Mouse (Mus musculus) forebrain, embryonic 11.5 days (tissue): Measurements from ENCODE around the gene Hepacam2. TPM values are rescaled to one million over a fixed set of nuclear protein-coding genes. Genes with fewer than 3 reads are reported as not detected.

Experiments used
- ATAC-seq: fragments of 200-750 bp; cut with Nextera tagmentation; replicated peaks from 2 replicates; pipeline ENCODE4 v1.8.0; 2017; ENCODE audit warnings: moderate TSS enrichment; ENCODE audit not compliant: low FRiP score
- DNase-seq: peaks from one replicate; pipeline ENCODE4 v3.0.0-alpha.2; 2017; ENCODE audit warnings: low spot score
- H3K27ac ChIP-seq: fragments of 300-500 bp; sonication (generic); 2 replicates; pipeline ENCODE4 v1.5.1; 2014; ENCODE audit warnings: low read depth, low read length
- H3K27me3 ChIP-seq: fragments of 300-500 bp; sonication (generic); 2 replicates; pipeline ENCODE4 v1.6.1; 2014; ENCODE audit warnings: mild to moderate bottlenecking, low read length, mixed read lengths; ENCODE audit not compliant: control insufficient read depth, insufficient read depth
- H3K36me3 ChIP-seq: fragments of 300-500 bp; sonication (generic); 2 replicates; pipeline ENCODE4 v1.6.1; 2014; ENCODE audit warnings: mild to moderate bottlenecking, low read length, moderate library complexity, mixed read lengths; ENCODE audit not compliant: control insufficient read depth, insufficient read depth
- H3K4me1 ChIP-seq: fragments of 300-500 bp; sonication (generic); replicated peaks from 2 replicates; pipeline ENCODE4 v1.6.1; 2014; ENCODE audit warnings: low read length, mixed read lengths; ENCODE audit not compliant: control insufficient read depth, insufficient read depth
- H3K4me2 ChIP-seq: fragments of 300-500 bp; sonication (generic); 2 replicates; pipeline ENCODE4 v1.6.1; 2014; ENCODE audit warnings: low read depth, mild to moderate bottlenecking, low read length, moderate library complexity, mixed read lengths; ENCODE audit not compliant: severe bottlenecking
- H3K4me3 ChIP-seq: fragments of 300-500 bp; sonication (generic); 2 replicates; pipeline ENCODE4 v1.5.1; 2014; ENCODE audit warnings: low read depth, low read length
- H3K9ac ChIP-seq: fragments of 300-500 bp; sonication (generic); 2 replicates; pipeline ENCODE4 v1.6.1; 2014; ENCODE audit warnings: low read length
- H3K9me3 ChIP-seq: fragments of 300-500 bp; sonication (generic); 2 replicates; pipeline ENCODE4 v1.6.1; 2016; ENCODE audit warnings: low read length, mixed read lengths; ENCODE audit not compliant: control insufficient read depth
- WGBS: fragments of 180-500 bp; shearing (Covaris S2); extraction: QIAGEN DNeasy Blood & Tissue Kit; methylation state at CpG from one replicate; pipeline ENCODE4 v1.1.7; 2014; 5-methylcytosine and 5-hydroxymethylcytosine counted together
- polyA plus RNA-seq: library from polyadenylated mRNA; unstranded; fragments of >200 nt; fragmentation: Nextera tagmentation; extraction: Ambion mirVana; gene quantifications from 2 replicates; pipeline ENCODE4 v1.2.1, GENCODE M21; 2014

Hepacam2 gene
- polyA plus RNA-seq, result 1.2 and 1.3 TPM in 2 replicates

GRCm38 (mm10) chr6:3498162-3498848, at the start of gene Hepacam2, which contains the start of gene Vps50:
Gene Hepacam2, minus strand, starts transcription at chr6:3498298.
Gene Vps50, plus strand, starts transcription at chr6:3498382.
- Histone ChIP-seq H3K9ac (peak within 1 kb of the TSS; percentile 70), H3K27ac (no peak within 1 kb of the TSS), H3K9me3 (no peaks in the 10 kb centered on the region), H3K36me3 (no peaks in the 10 kb centered on the region), H3K4me2 (peak within 1 kb of the TSS; percentile 88), H3K4me1 (no peaks in the 10 kb centered on the region), H3K4me3 (peak within 1 kb of the TSS; percentile 76), H3K27me3 (no peaks in the 10 kb centered on the region)
- DNase-seq (peak; percentile 86), ATAC-seq (peak; percentile 99)
- WGBS, result under 1% methylated on average over 28 of the region's 28 CpGs

DNA sequence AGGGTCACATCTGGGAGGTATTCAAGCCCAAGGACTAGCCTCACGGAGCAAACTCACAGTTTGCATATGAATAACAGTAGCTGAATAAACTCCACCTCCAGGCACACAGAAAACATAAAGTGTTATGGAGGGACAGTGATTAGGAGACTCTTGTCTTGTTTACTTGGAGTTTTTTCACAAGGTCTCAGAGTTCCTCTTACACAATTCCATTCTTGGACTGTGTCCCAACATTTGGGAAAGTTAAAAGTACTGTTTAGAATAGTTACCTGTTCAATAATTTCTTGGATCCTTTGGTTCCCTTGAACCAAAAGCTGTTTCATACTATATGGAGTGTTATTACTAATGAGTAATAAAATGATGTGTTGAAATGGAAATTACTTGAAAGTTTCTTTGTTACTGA, 46.9 kb upstream of the Hepacam2 start:
- H3K9ac ChIP-seq, result no peak overlapping the region
- DNase-seq, result no peak
- ATAC-seq, result no peak
- no peak overlapping the region for H3K4me2 ChIP-seq
- H3K4me1 ChIP-seq, result no peaks in the 10 kb centered on the region
- H3K4me3 ChIP-seq, result no peak overlapping the region
- H3K27ac ChIP-seq, result no peak overlapping the region
- no peaks in the 10 kb centered on the region for H3K36me3 ChIP-seq
- H3K27me3 ChIP-seq, result no peaks in the 10 kb centered on the region
- WGBS, result 55% methylated on average over 1 of the region's 1 CpGs
- H3K9me3 ChIP-seq, result no peaks in the 10 kb centered on the region

DNA sequence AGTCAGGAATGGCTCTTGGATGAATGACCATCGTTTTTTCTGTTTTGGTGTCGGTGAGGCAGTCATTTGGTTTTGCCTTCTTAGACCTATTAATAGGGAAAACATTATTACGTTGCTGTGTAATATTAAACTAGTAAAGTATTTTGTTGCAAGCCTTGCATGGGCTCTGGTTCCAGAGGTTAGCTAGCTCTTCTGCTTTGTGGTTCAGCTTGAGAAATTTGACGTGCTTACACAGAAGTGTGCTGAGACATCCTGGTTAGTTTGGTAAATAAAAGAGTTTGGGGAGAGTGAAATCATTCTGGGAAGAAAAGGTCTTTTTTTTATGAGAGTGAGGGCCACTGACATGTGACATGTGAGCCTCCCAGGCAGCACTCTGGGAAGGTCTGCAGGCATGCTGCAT, 45.8 kb upstream of the Hepacam2 start:
- ATAC-seq (no peak), DNase-seq (no peak)
- H3K9me3 ChIP-seq, result no peaks in the 10 kb centered on the region
- WGBS, result 92% methylated on average over 4 of the region's 4 CpGs
- no peak overlapping the region for H3K9ac ChIP-seq
- no peak overlapping the region for H3K4me3 ChIP-seq
- H3K27ac ChIP-seq, result no peak overlapping the region
- H3K36me3 ChIP-seq, result no peaks in the 10 kb centered on the region
- H3K4me2 ChIP-seq, result no peak overlapping the region
- no peaks in the 10 kb centered on the region for H3K4me1 ChIP-seq
- H3K27me3 ChIP-seq, result no peaks in the 10 kb centered on the region

DNA sequence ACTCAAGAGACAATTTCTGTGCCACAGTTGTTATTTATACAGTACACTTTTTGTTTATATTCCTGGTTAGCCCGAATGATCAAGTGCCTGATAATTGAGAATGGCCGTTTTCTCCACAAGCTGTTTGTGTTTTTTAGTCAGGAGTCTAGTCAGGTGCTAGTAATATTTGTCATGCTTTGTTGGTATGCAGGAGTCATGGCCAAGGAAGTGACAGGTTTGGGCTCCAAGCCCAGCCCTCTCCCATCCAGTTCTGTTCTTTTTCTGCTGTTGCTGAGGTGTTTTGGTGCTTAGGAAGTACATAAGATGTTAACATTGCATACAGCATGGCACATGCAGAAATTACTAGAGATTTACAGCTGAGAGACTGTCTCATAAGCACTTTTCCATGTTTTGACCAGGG, 41.4 kb upstream of the Hepacam2 start:
- H3K27me3 ChIP-seq, result no peaks in the 10 kb centered on the region
- no peaks in the 10 kb centered on the region for H3K36me3 ChIP-seq
- no peak for ATAC-seq

DNA sequence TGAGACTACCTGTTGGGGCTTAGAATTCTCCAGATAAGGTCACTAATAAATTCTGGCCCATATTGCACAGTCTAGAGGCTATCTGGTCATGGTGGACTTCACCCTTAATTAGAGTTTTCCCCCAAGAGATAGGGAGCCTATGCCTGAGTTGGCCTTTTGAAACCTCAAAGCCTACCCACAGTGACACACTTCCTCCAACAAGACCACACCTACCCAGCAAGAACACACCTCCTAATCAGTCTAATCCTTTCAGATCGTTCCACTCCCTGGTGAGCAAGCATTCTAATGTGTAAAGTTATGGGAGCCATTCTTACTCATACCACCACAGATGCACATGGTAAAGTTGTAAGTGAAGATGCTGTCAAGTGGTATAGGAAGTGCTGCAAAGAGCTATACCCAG, 38.0 kb upstream of the Hepacam2 start:
- WGBS, result 51% methylated on average over 1 of the region's 1 CpGs
- Histone ChIP-seq H3K27me3 (no peaks in the 10 kb centered on the region), H3K4me2 (no peak overlapping the region), H3K4me3 (no peak overlapping the region), H3K4me1 (no peaks in the 10 kb centered on the region), H3K36me3 (no peaks in the 10 kb centered on the region), H3K9ac (no peak overlapping the region), H3K9me3 (no peaks in the 10 kb centered on the region), H3K27ac (no peak overlapping the region)
- ATAC-seq, result no peak
- DNase-seq, result no peak

More for the DNA sequence above, 41.4 kb upstream of the Hepacam2 start:
- no peak for DNase-seq
- H3K4me3 ChIP-seq, result no peak overlapping the region
- no peaks in the 10 kb centered on the region for H3K4me1 ChIP-seq
- no peak overlapping the region for H3K4me2 ChIP-seq
- H3K9ac ChIP-seq, result no peak overlapping the region
- 86% methylated on average over 2 of the region's 2 CpGs for WGBS
- no peaks in the 10 kb centered on the region for H3K9me3 ChIP-seq
- H3K27ac ChIP-seq, result no peak overlapping the region

DNA sequence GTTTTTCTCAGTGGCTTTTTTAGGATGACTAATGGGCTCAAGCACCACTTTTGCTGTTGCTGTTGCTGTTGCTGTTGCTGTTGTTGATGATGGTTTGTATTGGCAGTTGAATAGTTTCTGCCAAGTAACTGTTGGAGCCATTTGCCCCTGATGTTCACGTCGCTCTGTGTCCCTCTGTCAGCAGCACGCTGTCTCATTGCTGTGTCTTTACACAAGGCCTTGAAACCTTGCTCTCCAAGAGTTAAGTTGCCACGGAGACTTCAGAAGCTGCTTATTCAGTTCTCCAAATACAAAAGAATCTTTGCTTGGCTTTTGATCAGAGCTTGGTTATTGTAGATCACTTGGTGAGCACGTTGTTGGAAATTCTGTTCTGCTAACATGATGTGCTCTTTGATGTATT, 33.3 kb upstream of the Hepacam2 start:
- Histone ChIP-seq H3K4me2 (no peak overlapping the region), H3K9ac (no peak overlapping the region; the same call in 1 of the 2 replicates), H3K4me3 (no peak overlapping the region), H3K4me1 (no peaks in the 10 kb centered on the region), H3K9me3 (no peaks in the 10 kb centered on the region), H3K27me3 (no peaks in the 10 kb centered on the region), H3K36me3 (no peaks in the 10 kb centered on the region), H3K27ac (no peak overlapping the region)
- no peak for DNase-seq
- 17% methylated on average over 5 of the region's 5 CpGs for WGBS
- peak; percentile 71 for ATAC-seq

- H3K9ac ChIP-seq, result no peak overlapping the region
- DNase-seq, result no peak
- no peaks in the 10 kb centered on the region for H3K9me3 ChIP-seq
- no peaks in the 10 kb centered on the region for H3K4me1 ChIP-seq
- H3K36me3 ChIP-seq, result no peaks in the 10 kb centered on the region
- H3K27ac ChIP-seq, result no peak overlapping the region
- H3K4me3 ChIP-seq, result no peak overlapping the region
- no peaks in the 10 kb centered on the region for H3K27me3 ChIP-seq
- WGBS, result 94% methylated on average over 4 of the region's 4 CpGs
- ATAC-seq, result no peak
- no peak overlapping the region for H3K4me2 ChIP-seq
Measured at GRCm38 (mm10) chr6:3528198-3528597, 30.1 kb upstream of the Hepacam2 start.

GRCm38 (mm10) chr6:3512611-3513010, 14.5 kb upstream of the Hepacam2 start:
- DNase-seq, result peak; percentile 53
- no peak overlapping the region for H3K4me3 ChIP-seq
- peaks cover 5% of the 10 kb centered on the region; the same call in 1 of the 2 replicates for H3K4me1 ChIP-seq
- H3K9me3 ChIP-seq, result no peaks in the 10 kb centered on the region
- 24% methylated on average over 3 of the region's 3 CpGs for WGBS
- H3K9ac ChIP-seq, result peak overlapping the region; percentile 41
- peak; percentile 80 for ATAC-seq
- peak overlapping the region; percentile 53; the same call in 1 of the 2 replicates for H3K27ac ChIP-seq
- no peaks in the 10 kb centered on the region for H3K36me3 ChIP-seq
- no peaks in the 10 kb centered on the region for H3K27me3 ChIP-seq
- H3K4me2 ChIP-seq, result no peak overlapping the region

DNA sequence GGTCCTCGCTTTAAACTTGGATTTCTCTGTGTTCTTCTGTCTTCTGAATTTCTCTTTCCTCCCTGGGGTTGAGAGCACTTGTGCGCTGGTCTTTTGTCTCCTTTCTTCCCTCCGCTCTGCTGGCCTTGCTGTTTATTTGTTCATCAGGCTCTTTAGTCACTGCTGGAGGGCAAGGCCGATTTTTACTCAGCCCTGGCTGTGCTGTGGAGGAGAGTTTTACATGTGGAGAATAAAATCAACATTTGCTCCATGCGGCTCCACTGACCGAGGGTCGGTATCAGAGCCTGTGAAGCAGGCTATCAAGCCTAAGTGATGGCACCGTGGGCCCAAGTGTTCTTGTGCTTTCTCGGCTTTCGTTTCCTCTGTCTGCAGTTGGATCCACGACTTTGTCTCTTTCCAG, 13.5 kb upstream of the Hepacam2 start:
- ATAC-seq (peak; percentile 64), DNase-seq (peak; percentile 55)
- Histone ChIP-seq H3K27me3 (no peaks in the 10 kb centered on the region), H3K4me2 (peak overlapping the region; percentile 37; the same call in 1 of the 2 replicates), H3K9me3 (no peaks in the 10 kb centered on the region), H3K4me3 (no peak overlapping the region), H3K27ac (peak overlapping the region; percentile 82), H3K9ac (peak overlapping the region; percentile 54), H3K4me1 (peaks cover 5% of the 10 kb centered on the region; the same call in 1 of the 2 replicates), H3K36me3 (no peaks in the 10 kb centered on the region)
- 36% methylated on average over 11 of the region's 11 CpGs for WGBS
